8 mouse cellular contexts compared by ENCODE assay signal in genomic region chr1:181545044-181545772, GRCm38 (mm10). TPM values are rescaled to one million over a fixed set of nuclear protein-coding genes. Genes with fewer than 3 reads are reported as not detected.
DNase-seq lines count a peak whose midpoint lies in the region; ATAC-seq lines count a peak whose summit lies in the region.

No protein-coding gene starts in this region.

- H3K4me1 ChIP-seq in hindbrain, embryonic 14.5 days (replicated peaks; ENCODE audit: control insufficient read depth, insufficient read depth, low read length): no peaks in the 10 kb centered on the region

- DNase-seq in R1 (ENCODE audit: low read depth, low spot score): peak; percentile 80
- peak; percentile 64 for DNase-seq in cerebellum, adult 8-10 months
- DNase-seq in hindbrain, embryonic 14.5 days (ENCODE audit: low spot score): peak; percentile 90
- peak; percentile 72 to 89 for DNase-seq in layer of hippocampus, postnatal 14 days (ENCODE audit: low spot score in 2 of 2)
- DNase-seq in lung, postnatal 14 days: peak; percentile 64
- DNase-seq in retina, postnatal 7 days (ENCODE audit: low read depth, low spot score): peak; percentile 66
- peak; percentile 49 for DNase-seq in yolk sac, embryonic 10.5 days (ENCODE audit: low spot score)

- H3K9me3 ChIP-seq in hindbrain, embryonic 14.5 days (ENCODE audit: control insufficient read depth, low read length): no peaks in the 10 kb centered on the region

- peak; percentile 87 for ATAC-seq in frontal cortex, adult (ENCODE audit: low TSS enrichment)
- peak; percentile 90 for ATAC-seq in hindbrain, embryonic 14.5 days (ENCODE audit: low FRiP score)

- H3K36me3 ChIP-seq in hindbrain, embryonic 14.5 days (replicated peaks; ENCODE audit: control insufficient read depth, insufficient read depth): no peaks in the 10 kb centered on the region

- peak overlapping the region; percentile 42 for H3K4me2 ChIP-seq in hindbrain, embryonic 14.5 days (replicated peaks)

- no peak overlapping the region for H3K4me3 ChIP-seq in hindbrain, embryonic 14.5 days (replicated peaks; ENCODE audit: low read length)

- 30% methylated on average over 23 of the region's 23 CpGs for WGBS in hindbrain, embryonic 14.5 days

- H3K9ac ChIP-seq in hindbrain, embryonic 14.5 days: 0 out of 2 replicates have a peak overlapping the region, but pooled peaks have one; percentile 16

- no peak overlapping the region for H3K27ac ChIP-seq in hindbrain, embryonic 14.5 days

- H3K27me3 ChIP-seq in hindbrain, embryonic 14.5 days (ENCODE audit: control insufficient read depth, insufficient read depth, low read length): no peaks in the 10 kb centered on the region

RNA-seq across cellular contexts. Expression of gene Dnah14, which starts 31.2 kb away (rescaled TPM):
- polyA plus RNA-seq in hindbrain, embryonic 14.5 days (2014; fragmentation: Nextera tagmentation; extraction: Ambion mirVana): 0.90 and 1.2 TPM in 2 replicates
- total RNA-seq in layer of hippocampus, postnatal 14 days (2021): under 1 TPM; 0.32 to 0.72 TPM

RNA-seq across cellular contexts. Expression of gene Ccdc121, which starts 34.0 kb away (rescaled TPM):
- polyA plus RNA-seq in hindbrain, embryonic 14.5 days (2014; fragmentation: Nextera tagmentation; extraction: Ambion mirVana): 0.11 and 0.14 TPM in 2 replicates
- under 1 TPM; 0.58 to 0.69 TPM for total RNA-seq in layer of hippocampus, postnatal 14 days (2021)
